Mouse (Mus musculus): ENCODE measurements around the gene AC134908.4. TPM values are rescaled to one million over a fixed set of nuclear protein-coding genes. Genes with fewer than 3 reads are reported as not detected.

Gene AC134908.4
- not detected in 2 replicates for total RNA-seq (2012; rRNA removed)

GRCm38 (mm10) chr17:25795609-25796092, at the start of gene AC134908.4:
Gene AC134908.4 (minus strand): TSS chr17:25795659.
- Histone ChIP-seq H3K4me3 (ENCODE audit: insufficient read depth in 1 of 2, low read depth in 1 of 2, low read length in 2 of 2, poor library complexity in 1 of 2, severe bottlenecking in 1 of 2) (peak within 1 kb of the TSS; percentile 68 to 76), H3K9me3 (ENCODE audit: control insufficient read depth, insufficient read depth, low read depth, low read length) (no peaks in the 10 kb centered on the region), H3K36me3 (ENCODE audit: control insufficient read depth, insufficient read depth, low read length, poor library complexity, severe bottlenecking) (peaks cover 4% of the 10 kb centered on the region; the same call in 1 of the 2 replicates), H3K9ac (ENCODE audit: insufficient read depth, low read depth, low read length, poor library complexity, severe bottlenecking) (peak within 1 kb of the TSS; percentile 60), H3K4me1 (ENCODE audit: control insufficient read depth in 2 of 2, insufficient read depth in 2 of 2, low read length in 2 of 2, poor library complexity in 1 of 2) (peaks cover 3 to 10% of the 10 kb centered on the region in 2 experiments; a peak in 2 of 4 replicates), H3K27ac (ENCODE audit: insufficient read depth, low read depth, low read length, poor library complexity, severe bottlenecking) (no peak within 1 kb of the TSS)
- in situ Hi-C loops (cut with MboI; ENCODE audit: low sequenced_read_pairs in 2 of 2, unreplicated experiment in 2 of 2), result no loop called here
- no peak for TF ChIP-seq ZNF384 (IDR thresholded peaks at IDR 0.05; ENCODE audit: low read depth, low read length)
- TF ChIP-seq MAFK (IDR thresholded peaks at IDR 0.05; ENCODE audit: insufficient read depth, low read depth, low read length), result no peak
- no peak for TF ChIP-seq CHD2 (IDR thresholded peaks at IDR 0.05; ENCODE audit: low read depth, low read length)
- TF ChIP-seq ZC3H11A (IDR thresholded peaks at IDR 0.05; ENCODE audit: borderline replicate concordance, low read depth, low read length), result no peak
- TF ChIP-seq HCFC1 (IDR thresholded peaks at IDR 0.05; ENCODE audit: borderline replicate concordance, insufficient read depth, low read length), result no peak
- DNase-seq (ENCODE audit: low read depth, low spot score), result no peak

- Histone ChIP-seq H3K36me3 (ENCODE audit: control insufficient read depth, insufficient read depth, low read length, poor library complexity, severe bottlenecking) (peaks cover 37% of the 10 kb centered on the region), H3K27ac (ENCODE audit: insufficient read depth, low read depth, low read length, poor library complexity, severe bottlenecking) (peak within 1 kb of the TSS; percentile 22; the same call in 1 of the 2 replicates), H3K4me1 (ENCODE audit: control insufficient read depth in 2 of 2, insufficient read depth in 2 of 2, low read length in 2 of 2, poor library complexity in 1 of 2) (peaks cover 2 to 6% of the 10 kb centered on the region in 2 experiments; a peak in 1 of 4 replicates), H3K9ac (ENCODE audit: insufficient read depth, low read depth, low read length, poor library complexity, severe bottlenecking) (peak within 1 kb of the TSS; percentile 94), H3K4me3 (ENCODE audit: insufficient read depth in 1 of 2, low read depth in 1 of 2, low read length in 2 of 2, poor library complexity in 1 of 2, severe bottlenecking in 1 of 2) (peak within 1 kb of the TSS; percentile 88 to 93), H3K9me3 (ENCODE audit: control insufficient read depth, insufficient read depth, low read depth, low read length) (no peaks in the 10 kb centered on the region)
- DNase-seq (ENCODE audit: low read depth, low spot score), result peak; percentile 83
- TF ChIP-seq ZNF384 (IDR thresholded peaks at IDR 0.05; ENCODE audit: low read depth, low read length), result no peak
- no peak for TF ChIP-seq HCFC1 (IDR thresholded peaks at IDR 0.05; ENCODE audit: borderline replicate concordance, insufficient read depth, low read length)
- no peak for TF ChIP-seq ZC3H11A (IDR thresholded peaks at IDR 0.05; ENCODE audit: borderline replicate concordance, low read depth, low read length)
- no peak for TF ChIP-seq CHD2 (IDR thresholded peaks at IDR 0.05; ENCODE audit: low read depth, low read length)
- TF ChIP-seq MAFK (IDR thresholded peaks at IDR 0.05; ENCODE audit: insufficient read depth, low read depth, low read length), result no peak
- in situ Hi-C loops (cut with MboI; ENCODE audit: low sequenced_read_pairs in 2 of 2, unreplicated experiment in 2 of 2), result no loop called here
These were observed 49.0 kb upstream of the AC134908.4 start, which contains the start of gene Rhot2 for GRCm38 (mm10) chr17:25844396-25844901. Gene Rhot2 (minus strand): TSS chr17:25844851.

- in situ Hi-C loops (cut with MboI; ENCODE audit: low sequenced_read_pairs in 2 of 2, unreplicated experiment in 2 of 2), result no loop called here
- Histone ChIP-seq H3K9me3 (ENCODE audit: control insufficient read depth, insufficient read depth, low read depth, low read length) (no peaks in the 10 kb centered on the region), H3K4me3 (ENCODE audit: insufficient read depth in 1 of 2, low read depth in 1 of 2, low read length in 2 of 2, poor library complexity in 1 of 2, severe bottlenecking in 1 of 2) (peak overlapping the region; percentile 88 to 93), H3K27ac (ENCODE audit: insufficient read depth, low read depth, low read length, poor library complexity, severe bottlenecking) (peak overlapping the region; percentile 22; the same call in 1 of the 2 replicates), H3K36me3 (ENCODE audit: control insufficient read depth, insufficient read depth, low read length, poor library complexity, severe bottlenecking) (peaks cover 42% of the 10 kb centered on the region), H3K9ac (ENCODE audit: insufficient read depth, low read depth, low read length, poor library complexity, severe bottlenecking) (peak overlapping the region; percentile 94), H3K4me1 (ENCODE audit: control insufficient read depth in 2 of 2, insufficient read depth in 2 of 2, low read length in 2 of 2, poor library complexity in 1 of 2) (peaks cover 2 to 6% of the 10 kb centered on the region in 2 experiments; a peak in 1 of 4 replicates)
- TF ChIP-seq ZNF384 (IDR thresholded peaks at IDR 0.05; ENCODE audit: low read depth, low read length) (no peak), HCFC1 (IDR thresholded peaks at IDR 0.05; ENCODE audit: borderline replicate concordance, insufficient read depth, low read length) (no peak)
- no peak for DNase-seq (ENCODE audit: low read depth, low spot score)
These were observed 48.4 kb upstream of the AC134908.4 start for GRCm38 (mm10) chr17:25843636-25844395.

GRCm38 (mm10) chr17:25843122-25843521, 47.7 kb upstream of the AC134908.4 start:
- Histone ChIP-seq H3K9ac (ENCODE audit: insufficient read depth, low read depth, low read length, poor library complexity, severe bottlenecking) (no peak overlapping the region), H3K4me1 (ENCODE audit: control insufficient read depth in 2 of 2, insufficient read depth in 2 of 2, low read length in 2 of 2, poor library complexity in 1 of 2) (peaks cover 2 to 6% of the 10 kb centered on the region in 2 experiments; a peak in 1 of 4 replicates), H3K27ac (ENCODE audit: insufficient read depth, low read depth, low read length, poor library complexity, severe bottlenecking) (no peak overlapping the region), H3K9me3 (ENCODE audit: control insufficient read depth, insufficient read depth, low read depth, low read length) (no peaks in the 10 kb centered on the region), H3K36me3 (ENCODE audit: control insufficient read depth, insufficient read depth, low read length, poor library complexity, severe bottlenecking) (peaks cover 44% of the 10 kb centered on the region), H3K4me3 (ENCODE audit: insufficient read depth in 1 of 2, low read depth in 1 of 2, low read length in 2 of 2, poor library complexity in 1 of 2, severe bottlenecking in 1 of 2) (peak overlapping the region in 1 of 2 experiments; percentile 88; a peak in 1 of 4 replicates)
- no peak for DNase-seq (ENCODE audit: low read depth, low spot score)
- TF ChIP-seq CHD2 (IDR thresholded peaks at IDR 0.05; ENCODE audit: low read depth, low read length), result no peak
- no peak for TF ChIP-seq HCFC1 (IDR thresholded peaks at IDR 0.05; ENCODE audit: borderline replicate concordance, insufficient read depth, low read length)
- no peak for TF ChIP-seq MAFK (IDR thresholded peaks at IDR 0.05; ENCODE audit: insufficient read depth, low read depth, low read length)
- no peak for TF ChIP-seq ZC3H11A (IDR thresholded peaks at IDR 0.05; ENCODE audit: borderline replicate concordance, low read depth, low read length)
- TF ChIP-seq ZNF384 (IDR thresholded peaks at IDR 0.05; ENCODE audit: low read depth, low read length), result no peak
- in situ Hi-C loops (cut with MboI; ENCODE audit: low sequenced_read_pairs in 2 of 2, unreplicated experiment in 2 of 2), result no loop called here

Measured in ES-E14 (cell line).